Mouse (Mus musculus): Measurements from ENCODE around the gene Nedd9.

- TF ChIP-seq EP300 (IDR thresholded peaks at IDR 0.05; ENCODE audit: low read depth in 1 of 2, low read length in 2 of 2) (no peak), CTCF (IDR thresholded peaks at IDR 0.05 in 2 of 3, conservative IDR thresholded peaks at IDR 0.05 in 1 of 3; ENCODE audit: control insufficient read depth in 1 of 3, insufficient read depth in 1 of 3, low read depth in 2 of 3, low read length in 3 of 3, poor library complexity in 1 of 3, severe bottlenecking in 1 of 3) (no peak), ELF1 (IDR thresholded peaks at IDR 0.05; ENCODE audit: low read depth, low read length) (no peak), POLR2A (IDR thresholded peaks at IDR 0.05; ENCODE audit: control insufficient read depth in 1 of 2, insufficient read depth in 1 of 2, low read depth in 1 of 2, low read length in 2 of 2, poor library complexity in 1 of 2) (no peak), MEF2A (IDR thresholded peaks at IDR 0.05; ENCODE audit: extremely low read depth, insufficient replicate concordance, low read depth, low read length, poor library complexity, severe bottlenecking) (no peak), SIN3A (IDR thresholded peaks at IDR 0.05; ENCODE audit: low read length) (no peak), GABPA (IDR thresholded peaks at IDR 0.05; ENCODE audit: low read depth, low read length) (no peak), USF2 (IDR thresholded peaks at IDR 0.05; ENCODE audit: borderline replicate concordance in 1 of 2, insufficient read depth in 1 of 2, low read depth in 1 of 2, low read length in 2 of 2) (no peak)
Observed at GRCm38 (mm10) chr13:41364273-41364672, 122.9 kb downstream of the Nedd9 start.
